Mouse (Mus musculus): ENCODE data around the gene Igf1r. TPM values are rescaled to one million over a fixed set of nuclear protein-coding genes. Genes with fewer than 3 reads are reported as not detected.
"Not testable (repeated sequence)": the region's sequence is repeated elsewhere in the genome, so short reads cannot be mapped to it uniquely, and the experiment has no call there.

Igf1r gene
- total RNA-seq, 2 experiments from 2014 or later: 29.4 to 31.0 TPM

DNA sequence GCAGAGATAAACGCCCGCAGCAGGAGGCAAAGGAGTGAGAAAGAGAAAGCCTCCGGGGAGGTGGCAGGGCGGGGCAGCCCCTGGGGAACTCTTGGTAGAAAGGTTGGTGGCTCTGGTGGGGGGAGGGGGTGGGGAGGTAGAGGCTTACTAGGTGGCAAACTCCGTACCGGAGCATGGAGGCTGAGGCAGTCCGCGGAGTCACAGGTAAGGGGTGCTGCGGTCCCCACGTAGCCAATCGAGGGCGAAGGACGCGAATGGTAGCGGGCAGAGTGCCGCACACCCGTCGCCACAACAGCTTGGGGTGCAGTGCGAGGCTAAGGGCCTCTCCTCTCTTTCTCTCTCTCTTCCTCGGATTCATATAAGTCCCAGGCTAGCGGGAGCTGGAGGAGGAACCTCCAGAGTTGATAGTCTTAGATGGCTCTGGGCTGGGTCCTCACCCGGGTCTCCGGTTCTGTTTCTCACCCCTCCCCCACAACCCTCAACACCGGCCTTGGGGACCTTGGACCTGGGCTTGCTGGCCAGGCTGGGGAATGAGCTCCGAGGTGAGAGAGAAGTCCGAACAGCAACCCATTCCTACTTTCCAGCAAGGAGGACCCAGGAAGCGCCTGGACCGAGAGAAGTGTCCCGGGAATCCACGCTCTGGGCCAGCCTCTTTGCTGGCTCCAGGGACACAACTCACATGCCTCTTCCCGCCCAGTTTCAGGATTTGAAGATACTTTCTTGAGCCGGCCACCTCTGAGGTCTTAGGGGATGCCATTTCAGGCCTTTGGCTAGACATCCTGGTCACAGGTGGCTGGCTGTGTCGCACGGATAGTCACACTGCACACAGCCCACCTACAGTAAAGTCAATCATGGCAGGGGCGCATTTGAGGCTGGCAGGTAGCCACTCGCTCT is 323.5 kb downstream of the Igf1r start:
- no peak for DNase-seq
- intact Hi-C loops (cut with DNase I): no loop called here

GRCm38 (mm10) chr7:68277054-68277896 is 324.6 kb downstream of the Igf1r start:
- no peak for DNase-seq
- intact Hi-C loops (cut with DNase I): no loop called here

DNA sequence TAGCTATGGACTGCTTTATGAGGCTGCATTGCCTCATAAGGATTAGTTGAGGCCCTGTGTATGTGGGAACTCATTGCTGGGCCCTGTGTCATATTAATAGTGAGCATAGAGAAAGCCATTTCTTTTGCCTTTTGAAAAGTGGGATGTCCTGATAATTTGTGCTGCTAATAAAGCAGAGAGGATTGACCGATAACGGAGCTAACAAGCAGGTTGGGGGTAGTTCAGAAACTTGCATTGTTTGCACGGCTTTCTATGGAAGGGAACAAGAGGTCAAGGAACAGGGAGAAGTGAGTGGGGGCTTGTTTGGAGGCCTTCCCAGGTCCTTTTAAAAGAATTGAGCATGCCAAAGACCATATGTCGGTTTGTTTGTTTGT is 325.3 kb downstream of the Igf1r start:
- no peak for DNase-seq
- intact Hi-C loops (cut with DNase I): no loop called here

DNA sequence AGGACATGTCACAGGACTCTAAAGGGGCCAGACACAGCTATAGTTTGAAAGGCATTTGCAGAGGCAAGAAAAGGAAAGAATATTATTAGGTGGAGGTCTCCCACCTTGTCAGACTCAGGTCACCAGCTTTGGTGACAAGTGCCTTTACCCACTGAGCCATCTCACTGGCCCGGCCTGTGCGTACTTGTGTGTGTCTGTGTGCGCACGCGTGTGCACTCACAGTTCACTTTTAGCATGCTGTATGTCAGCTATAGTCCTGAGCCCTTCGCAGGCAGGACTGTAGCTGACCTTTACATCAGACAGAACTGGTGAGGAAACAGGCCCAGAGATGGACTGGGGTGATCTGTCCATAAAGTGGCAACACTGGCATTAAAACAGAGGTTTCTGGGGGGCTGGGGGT is 325.8 kb downstream of the Igf1r start:
- intact Hi-C loops (cut with DNase I): no loop called here
- DNase-seq: no peak

- intact Hi-C loops (cut with DNase I): no loop called here
- DNase-seq: no peak
Observed at GRCm38 (mm10) chr7:68278908-68279307, 326.3 kb downstream of the Igf1r start.

- intact Hi-C loops (cut with DNase I): no loop called here
- DNase-seq: no peak
Observed at GRCm38 (mm10) chr7:68279481-68279880, 326.9 kb downstream of the Igf1r start.

- DNase-seq: peak in 1 of 2 experiments; percentile 33
- intact Hi-C loops (cut with DNase I): no loop called here
Observed at GRCm38 (mm10) chr7:68280352-68280869, 327.8 kb downstream of the Igf1r start.

- intact Hi-C loops (cut with DNase I): no loop called here
Observed at GRCm38 (mm10) chr7:68281341-68281740, 328.7 kb downstream of the Igf1r start.

DNA sequence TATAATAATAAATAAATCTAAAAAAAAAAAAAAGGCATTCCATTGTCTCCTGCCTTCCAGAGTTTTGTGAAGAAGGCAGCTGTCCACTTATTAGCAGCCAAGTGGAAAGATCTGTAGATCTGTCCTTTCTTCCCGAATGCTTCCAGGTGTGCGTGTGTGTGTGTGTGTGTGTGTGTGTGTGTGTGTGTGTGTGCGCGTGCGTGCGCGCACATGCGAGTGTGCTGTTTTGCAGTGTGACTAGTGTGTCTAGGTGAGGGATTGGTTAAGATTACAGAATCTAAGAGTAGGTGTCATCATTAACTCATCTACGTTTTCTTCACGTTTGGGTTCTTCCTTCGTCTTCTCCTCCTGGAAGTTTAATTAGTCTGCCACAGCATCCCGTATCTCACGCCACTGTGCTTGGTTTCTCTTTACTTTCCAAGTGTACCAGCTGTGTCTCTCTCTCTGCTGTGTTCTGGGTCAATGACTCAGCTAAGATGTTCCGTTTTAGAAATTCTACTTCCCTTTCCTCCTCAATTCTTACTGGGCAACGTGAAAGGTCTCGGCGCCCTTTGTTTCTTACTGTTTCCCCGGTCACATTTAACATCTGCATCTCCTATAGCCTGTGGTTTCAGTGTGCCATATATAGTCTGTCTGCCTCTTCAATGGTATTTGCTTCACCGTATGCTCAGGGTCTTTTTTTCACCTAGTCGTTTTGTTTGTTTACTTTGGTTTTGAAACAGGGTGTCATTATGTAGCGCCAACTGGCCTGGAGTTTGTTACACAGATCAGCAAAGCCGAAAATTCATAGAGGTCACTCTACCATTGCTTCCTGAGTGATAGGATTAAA is 329.9 kb downstream of the Igf1r start:
- intact Hi-C loops (cut with DNase I): no loop called here
- DNase-seq: no peak

More at GRCm38 (mm10) chr7:68281341-68281740, 328.7 kb downstream of the Igf1r start:
- DNase-seq: no peak

DNA sequence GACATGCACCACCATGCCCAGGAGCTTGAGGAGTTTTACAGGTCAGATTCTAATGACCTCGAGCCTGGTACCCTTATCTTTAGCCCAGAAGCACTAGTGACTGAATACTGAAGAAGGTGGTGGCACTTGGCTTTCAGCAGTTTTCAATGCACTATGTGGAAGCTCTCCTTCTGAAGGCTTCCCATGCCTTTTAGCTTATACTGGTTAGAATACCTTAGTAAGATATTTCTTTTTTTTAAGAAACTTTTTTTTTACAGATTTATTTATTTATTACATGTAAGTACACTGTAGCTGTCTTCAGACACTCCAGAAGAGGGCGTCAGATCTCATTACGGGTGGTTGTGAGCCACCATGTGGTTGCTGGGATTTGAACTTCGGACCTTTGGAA is 330.5 kb downstream of the Igf1r start:
- DNase-seq: not testable (repeated sequence)

More for the DNA sequence above, 330.5 kb downstream of the Igf1r start:
- intact Hi-C loops (cut with DNase I): not testable (repeated sequence)

Other genes starting within 250 kb of the Igf1r start
- 1 to 10 TPM; 4.8 to 5.1 TPM for gene Synm, start 193.1 kb upstream of the Igf1r start, total RNA-seq (2021)